In genomic region chr8:12688851-12689250, GRCm38 (mm10) we compare ENCODE assay signal across 23 mouse cellular contexts. TPM values are rescaled to one million over a fixed set of nuclear protein-coding genes. Genes with fewer than 3 reads are reported as not detected.
DNase-seq lines count a peak whose midpoint lies in the region; ATAC-seq and TF ChIP-seq lines count a peak whose summit lies in the region.
"Had no signal": no experiment of that assay in that cellular context is flagged by ENCODE, and none has a peak within 500 bp of the region (broad histone marks: within the 10 kb centered on the region; RNA-seq: fewer than 3 reads in every experiment).

No protein-coding gene starts in this region.

- no peak overlapping the region for H3K4me3 ChIP-seq in forebrain, embryonic 12.5 days (replicated peaks)
- no peak overlapping the region for H3K4me3 ChIP-seq in forebrain, embryonic 10.5 days
- no peak overlapping the region for H3K4me3 ChIP-seq in hindbrain, postnatal 0 days (ENCODE audit: low read length)
- no peak overlapping the region for H3K4me3 ChIP-seq in hindbrain, embryonic 10.5 days
- no peak overlapping the region for H3K4me3 ChIP-seq in midbrain, embryonic 16.5 days (ENCODE audit: low read depth, low read length)
- H3K4me3 ChIP-seq: limb, embryonic 12.5 days; midbrain, embryonic 12.5 days had no signal

- DNase-seq in forebrain, embryonic 10.5 days (ENCODE audit: extremely low spot score, low spot score) = no peak
- peak; percentile 37 for DNase-seq in hindbrain, postnatal 0 days (ENCODE audit: low spot score)
- DNase-seq in hindbrain, embryonic 10.5 days (ENCODE audit: low spot score) = no peak
- DNase-seq in brain, adult 2 months (ENCODE audit: low read depth, low spot score) = peak; percentile 54
- no peak for DNase-seq in left cerebral cortex, postnatal 10 days (ENCODE audit: extremely low spot score in 1 of 2, low spot score in 2 of 2)
- DNase-seq: adrenal gland, postnatal 25 days; cerebellum, adult 11-12 months; cerebellum, postnatal 10 days; kidney, adult 9 months; kidney, postnatal 25 days; layer of hippocampus, postnatal 36 days; liver, postnatal 0 days; lung, postnatal 10 days; spleen, adult 18-20 months; thymus, postnatal 14 days had no signal

- WGBS in forebrain, embryonic 12.5 days = 39% methylated on average over 7 of the region's 7 CpGs
- WGBS in forebrain, embryonic 10.5 days = 56% methylated on average over 7 of the region's 7 CpGs
- WGBS in hindbrain, postnatal 0 days = 34% methylated on average over 7 of the region's 7 CpGs
- 64% methylated on average over 7 of the region's 7 CpGs for WGBS in hindbrain, embryonic 10.5 days
- WGBS in midbrain, embryonic 16.5 days = 40% methylated on average over 7 of the region's 7 CpGs

- ATAC-seq in forebrain, embryonic 12.5 days (ENCODE audit: low FRiP score) = peak; percentile 74
- ATAC-seq in hindbrain, postnatal 0 days = peak; percentile 71
- peak; percentile 83 for ATAC-seq in midbrain, embryonic 16.5 days
- ATAC-seq: CD4-positive, CD25-positive, alpha-beta regulatory T cell, adult 4 months; intestine, embryonic 16.5 days; liver, postnatal 0 days had no signal

- H3K36me3 ChIP-seq in forebrain, embryonic 12.5 days (replicated peaks) = no peaks in the 10 kb centered on the region
- no peaks in the 10 kb centered on the region for H3K36me3 ChIP-seq in forebrain, embryonic 10.5 days (replicated peaks)
- no peaks in the 10 kb centered on the region for H3K36me3 ChIP-seq in hindbrain, postnatal 0 days (ENCODE audit: insufficient read depth, low read length)
- no peaks in the 10 kb centered on the region for H3K36me3 ChIP-seq in hindbrain, embryonic 10.5 days
- H3K36me3 ChIP-seq in midbrain, embryonic 16.5 days (ENCODE audit: control insufficient read depth, insufficient read depth, low read length) = no peaks in the 10 kb centered on the region
- H3K36me3 ChIP-seq: limb, embryonic 12.5 days; midbrain, embryonic 12.5 days had no signal

- H3K9ac ChIP-seq in forebrain, embryonic 12.5 days = no peak overlapping the region
- H3K9ac ChIP-seq in hindbrain, postnatal 0 days (replicated peaks; ENCODE audit: low read length) = no peak overlapping the region
- no peak overlapping the region for H3K9ac ChIP-seq in midbrain, embryonic 16.5 days (ENCODE audit: low read depth, low read length)
- H3K9ac ChIP-seq: limb, embryonic 12.5 days; liver, postnatal 0 days; midbrain, embryonic 12.5 days had no signal

- peaks cover 12% of the 10 kb centered on the region; the same call in 1 of the 2 replicates for H3K4me1 ChIP-seq in forebrain, embryonic 12.5 days
- peaks cover 29% of the 10 kb centered on the region for H3K4me1 ChIP-seq in forebrain, embryonic 10.5 days
- H3K4me1 ChIP-seq in hindbrain, postnatal 0 days (ENCODE audit: insufficient read depth, low read length) = no peaks in the 10 kb centered on the region
- 0 out of 2 replicates have a peak, but pooled peaks cover 4% of the 10 kb centered on the region for H3K4me1 ChIP-seq in hindbrain, embryonic 10.5 days (replicated peaks)
- H3K4me1 ChIP-seq in midbrain, embryonic 16.5 days (ENCODE audit: control insufficient read depth, insufficient read depth, low read length) = peaks cover 13% of the 10 kb centered on the region

- no peaks in the 10 kb centered on the region for H3K9me3 ChIP-seq in forebrain, embryonic 12.5 days
- H3K9me3 ChIP-seq in forebrain, embryonic 10.5 days = no peaks in the 10 kb centered on the region
- no peaks in the 10 kb centered on the region for H3K9me3 ChIP-seq in hindbrain, postnatal 0 days (ENCODE audit: low read length)
- H3K9me3 ChIP-seq in hindbrain, embryonic 10.5 days = no peaks in the 10 kb centered on the region
- no peaks in the 10 kb centered on the region for H3K9me3 ChIP-seq in midbrain, embryonic 16.5 days (replicated peaks; ENCODE audit: control insufficient read depth, low read length, poor library complexity, severe bottlenecking)
- H3K9me3 ChIP-seq: limb, embryonic 12.5 days; midbrain, embryonic 12.5 days had no signal

- no peak for TF ChIP-seq CTCF in hindbrain, postnatal 0 days (IDR thresholded peaks at IDR 0.05; ENCODE audit: low read depth)

- no peak overlapping the region for H3K4me2 ChIP-seq in forebrain, embryonic 12.5 days
- no peak overlapping the region for H3K4me2 ChIP-seq in hindbrain, postnatal 0 days (ENCODE audit: low read depth, low read length)
- no peak overlapping the region for H3K4me2 ChIP-seq in midbrain, embryonic 16.5 days (ENCODE audit: low read length)
- H3K4me2 ChIP-seq: heart, embryonic 11.5 days; limb, embryonic 12.5 days; liver, embryonic 11.5 days; midbrain, embryonic 12.5 days had no signal

- no peak overlapping the region for H3K27ac ChIP-seq in forebrain, embryonic 12.5 days
- no peak overlapping the region for H3K27ac ChIP-seq in forebrain, embryonic 10.5 days
- no peak overlapping the region for H3K27ac ChIP-seq in hindbrain, postnatal 0 days
- no peak overlapping the region for H3K27ac ChIP-seq in hindbrain, embryonic 10.5 days
- H3K27ac ChIP-seq in midbrain, embryonic 16.5 days (ENCODE audit: low read length) = peak overlapping the region; percentile 58; the same call in 1 of the 2 replicates
- H3K27ac ChIP-seq: limb, embryonic 12.5 days; midbrain, embryonic 12.5 days had no signal

- no peaks in the 10 kb centered on the region for H3K27me3 ChIP-seq in forebrain, embryonic 12.5 days
- no peaks in the 10 kb centered on the region for H3K27me3 ChIP-seq in forebrain, embryonic 10.5 days (ENCODE audit: poor library complexity, severe bottlenecking)
- no peaks in the 10 kb centered on the region for H3K27me3 ChIP-seq in hindbrain, postnatal 0 days (ENCODE audit: insufficient read depth, low read length)
- H3K27me3 ChIP-seq in hindbrain, embryonic 10.5 days (ENCODE audit: insufficient read depth, poor library complexity, severe bottlenecking) = no peaks in the 10 kb centered on the region
- H3K27me3 ChIP-seq in midbrain, embryonic 16.5 days (ENCODE audit: control insufficient read depth, insufficient read depth, low read depth, low read length) = no peaks in the 10 kb centered on the region

- intact Hi-C loops in left cerebral cortex, postnatal 10 days (cut with DNase I) = no loop called here

RNA-seq across cellular contexts. Expression of gene Tubgcp3, which starts 16.8 kb away (rescaled TPM):
- 59.0 and 62.2 TPM in 2 replicates for polyA plus RNA-seq in forebrain, embryonic 12.5 days (2016; fragmentation: Nextera tagmentation; extraction: Ambion mirVana)
- 60.1 and 62.2 TPM in 2 replicates for polyA plus RNA-seq in forebrain, embryonic 10.5 days (2016; fragmentation: Nextera tagmentation; extraction: Ambion mirVana)
- 40.0 and 99.7 TPM in 2 replicates for total RNA-seq in hindbrain, postnatal 0 days (2014; rRNA removed)
- 24.9 and 26.4 TPM in 2 replicates for polyA plus RNA-seq in hindbrain, postnatal 0 days (2015; fragmentation: Nextera tagmentation; extraction: Ambion mirVana)
- 49.9 and 57.4 TPM in 2 replicates for polyA plus RNA-seq in hindbrain, embryonic 10.5 days (2016; fragmentation: Nextera tagmentation; extraction: Ambion mirVana)
- polyA plus RNA-seq in midbrain, embryonic 16.5 days (2015; fragmentation: Nextera tagmentation; extraction: Ambion mirVana) = 42.5 TPM in 2 replicates
- total RNA-seq in left cerebral cortex, postnatal 10 days (2021) = 10 to 100 TPM; 32.3 to 32.7 TPM

Comparison
In these comparisons a context has a peak if more than half of its experiments do, and no peak if none do; other contexts are left out.
1. DNase-seq: peak in hindbrain, postnatal 0 days (single experiment) and brain, adult 2 months (single experiment); none in forebrain, embryonic 10.5 days (single experiment), hindbrain, embryonic 10.5 days (single experiment) and left cerebral cortex, postnatal 10 days (0 of 2).
2. Peak in every context shown above with its lines, with median percentiles within 50 percentile points of each other: ATAC-seq.